Mouse (Mus musculus) brain, embryonic 14.5 days (tissue): ENCODE results near the gene Ankrd39.

Source experiments
- CTCF ChIP-seq: fragments of 200-500 bp; IDR thresholded peaks from 2 replicates; pipeline ENCODE4 v1.5.1; 2012; ENCODE audit warnings: inconsistent platforms, mild to moderate bottlenecking, moderate library complexity, borderline replicate concordance; ENCODE audit not compliant: insufficient read depth, insufficient read length; ENCODE audit errors: extremely low read depth
- POLR2A ChIP-seq: fragments of 200-500 bp; IDR thresholded peaks from 2 replicates; pipeline ENCODE4 v1.6.1; 2012; ENCODE audit warnings: mild to moderate bottlenecking, inconsistent platforms, borderline replicate concordance; ENCODE audit not compliant: poor library complexity, insufficient read depth, insufficient read length, severe bottlenecking; ENCODE audit errors: extremely low read depth

DNA sequence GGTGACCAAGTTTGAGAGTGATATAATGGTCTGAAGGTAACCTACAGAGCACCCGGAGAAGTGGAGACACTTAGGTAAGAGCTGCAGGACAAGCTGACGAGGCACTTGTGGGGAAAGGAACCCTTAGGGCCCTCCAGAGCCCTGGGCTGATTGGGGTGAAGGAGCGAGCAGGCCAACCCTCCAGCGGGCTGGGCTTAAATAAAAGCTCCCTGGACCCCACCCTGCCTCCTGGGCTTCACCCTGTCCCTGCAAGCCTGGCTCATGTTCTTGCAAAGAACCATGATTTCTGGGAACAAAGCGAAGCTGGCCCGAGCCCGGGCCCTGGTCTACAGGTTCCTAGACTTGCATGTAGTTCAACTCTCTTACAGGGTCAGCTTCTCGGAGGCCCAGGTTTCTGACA, 26.3 kb upstream of the Ankrd39 start:
- TF ChIP-seq CTCF: no peak
- TF ChIP-seq POLR2A: no peak
